Mouse (Mus musculus): ENCODE measurements at regions not wholly inside any gene's neighbourhood (a gene's known extent, or its start where the extent isn't known, plus 50 kb on each side); places are given as distances from the start of the nearest gene placed in this dataset.

- H3K27me3 ChIP-seq: no peaks in the 10 kb centered on the region
- no peaks in the 10 kb centered on the region for H3K9me3 ChIP-seq
- H3K4me1 ChIP-seq: no peaks in the 10 kb centered on the region
- no peak for ATAC-seq (ENCODE audit: borderline replicate concordance, extremely low read depth, low FRiP score, low TSS enrichment)
- WGBS: 38% methylated on average over 1 of the region's 1 CpGs
- no peak overlapping the region for H3K4me3 ChIP-seq
- H3K27ac ChIP-seq: no peak overlapping the region
- H3K36me3 ChIP-seq: no peaks in the 10 kb centered on the region
- no peak overlapping the region for H3K9ac ChIP-seq
- H3K4me2 ChIP-seq: no peak overlapping the region
Measured at GRCm38 (mm10) chr2:45421774-45422173, 304.6 kb upstream of the Zeb2 start.

- ATAC-seq (ENCODE audit: borderline replicate concordance, extremely low read depth, low FRiP score, low TSS enrichment): no peak
- no peak overlapping the region for H3K4me3 ChIP-seq
- no peak overlapping the region for H3K9ac ChIP-seq
- no peaks in the 10 kb centered on the region for H3K36me3 ChIP-seq
- H3K9me3 ChIP-seq: no peaks in the 10 kb centered on the region
- H3K27ac ChIP-seq: no peak overlapping the region
- 89% methylated on average over 8 of the region's 8 CpGs for WGBS
- peaks cover 9% of the 10 kb centered on the region for H3K4me1 ChIP-seq
- no peaks in the 10 kb centered on the region for H3K27me3 ChIP-seq
- H3K4me2 ChIP-seq: no peak overlapping the region
Measured at GRCm38 (mm10) chr2:45408136-45408535, 290.9 kb upstream of the Zeb2 start.

GRCm38 (mm10) chr2:45389902-45390492 lies 272.8 kb upstream of the Zeb2 start:
- no peaks in the 10 kb centered on the region for H3K27me3 ChIP-seq
- H3K36me3 ChIP-seq: no peaks in the 10 kb centered on the region
- no peak for ATAC-seq (ENCODE audit: borderline replicate concordance, extremely low read depth, low FRiP score, low TSS enrichment)
- H3K9ac ChIP-seq: no peak overlapping the region
- H3K27ac ChIP-seq: no peak overlapping the region
- no peak overlapping the region for H3K4me2 ChIP-seq
- no peaks in the 10 kb centered on the region for H3K4me1 ChIP-seq
- H3K9me3 ChIP-seq: no peaks in the 10 kb centered on the region
- H3K4me3 ChIP-seq: no peak overlapping the region

- 49% methylated on average over 4 of the region's 4 CpGs for WGBS
- peak; percentile 70; the same call in 1 of the 2 replicates for ATAC-seq (ENCODE audit: borderline replicate concordance, extremely low read depth, low FRiP score, low TSS enrichment)
- H3K36me3 ChIP-seq: no peaks in the 10 kb centered on the region
- H3K27ac ChIP-seq: no peak overlapping the region
- no peak overlapping the region for H3K4me3 ChIP-seq
- no peak overlapping the region for H3K9ac ChIP-seq
- no peak overlapping the region for H3K4me2 ChIP-seq
- no peaks in the 10 kb centered on the region for H3K4me1 ChIP-seq
- H3K9me3 ChIP-seq: no peaks in the 10 kb centered on the region
- H3K27me3 ChIP-seq: no peaks in the 10 kb centered on the region
Measured at GRCm38 (mm10) chr2:45371268-45371667, 254.1 kb upstream of the Zeb2 start.

- 31% methylated on average over 1 of the region's 1 CpGs for WGBS
- ATAC-seq (ENCODE audit: borderline replicate concordance, extremely low read depth, low FRiP score, low TSS enrichment): no peak
- H3K27ac ChIP-seq: no peak overlapping the region
Measured at GRCm38 (mm10) chr2:45370615-45370968, 253.4 kb upstream of the Zeb2 start.

GRCm38 (mm10) chr2:45369914-45370614 lies 252.9 kb upstream of the Zeb2 start:
- H3K4me1 ChIP-seq: no peaks in the 10 kb centered on the region
- no peak overlapping the region for H3K9ac ChIP-seq
- H3K4me3 ChIP-seq: no peak overlapping the region
- no peak overlapping the region for H3K27ac ChIP-seq
- 64% methylated on average over 5 of the region's 5 CpGs for WGBS
- ATAC-seq (ENCODE audit: borderline replicate concordance, extremely low read depth, low FRiP score, low TSS enrichment): no peak
- no peak overlapping the region for H3K4me2 ChIP-seq
- no peaks in the 10 kb centered on the region for H3K9me3 ChIP-seq
- no peaks in the 10 kb centered on the region for H3K36me3 ChIP-seq
- no peaks in the 10 kb centered on the region for H3K27me3 ChIP-seq

More at GRCm38 (mm10) chr2:45370615-45370968, 253.4 kb upstream of the Zeb2 start:
- Histone ChIP-seq H3K27me3 (no peaks in the 10 kb centered on the region), H3K4me1 (no peaks in the 10 kb centered on the region), H3K9me3 (no peaks in the 10 kb centered on the region), H3K4me2 (no peak overlapping the region), H3K9ac (no peak overlapping the region), H3K4me3 (no peak overlapping the region), H3K36me3 (no peaks in the 10 kb centered on the region)

GRCm38 (mm10) chr2:45369432-45369831 lies 252.2 kb upstream of the Zeb2 start:
- Histone ChIP-seq H3K36me3 (no peaks in the 10 kb centered on the region), H3K9me3 (no peaks in the 10 kb centered on the region), H3K27ac (no peak overlapping the region), H3K9ac (no peak overlapping the region), H3K4me1 (no peaks in the 10 kb centered on the region), H3K27me3 (no peaks in the 10 kb centered on the region), H3K4me2 (no peak overlapping the region), H3K4me3 (no peak overlapping the region)
- no peak for ATAC-seq (ENCODE audit: borderline replicate concordance, extremely low read depth, low FRiP score, low TSS enrichment)
- WGBS: 69% methylated on average over 4 of the region's 4 CpGs

GRCm38 (mm10) chr2:45367436-45368193 lies 250.4 kb upstream of the Zeb2 start:
- H3K4me3 ChIP-seq: no peak overlapping the region
- no peaks in the 10 kb centered on the region for H3K4me1 ChIP-seq
- ATAC-seq (ENCODE audit: borderline replicate concordance, extremely low read depth, low FRiP score, low TSS enrichment): no peak
- no peak overlapping the region for H3K9ac ChIP-seq
- H3K27ac ChIP-seq: 0 out of 2 replicates have a peak overlapping the region, but pooled peaks have one; percentile 16
- H3K9me3 ChIP-seq: no peaks in the 10 kb centered on the region
- WGBS: 47% methylated on average over 10 of the region's 10 CpGs
- H3K4me2 ChIP-seq: no peak overlapping the region
- H3K27me3 ChIP-seq: no peaks in the 10 kb centered on the region
- H3K36me3 ChIP-seq: no peaks in the 10 kb centered on the region

GRCm38 (mm10) chr2:45357266-45357665 lies 240.1 kb upstream of the Zeb2 start:
- Histone ChIP-seq H3K4me2 (no peak overlapping the region), H3K36me3 (no peaks in the 10 kb centered on the region), H3K9me3 (no peaks in the 10 kb centered on the region), H3K27me3 (no peaks in the 10 kb centered on the region), H3K4me3 (no peak overlapping the region), H3K27ac (no peak overlapping the region), H3K9ac (no peak overlapping the region), H3K4me1 (peaks cover 6% of the 10 kb centered on the region; the same call in 1 of the 2 replicates)
- ATAC-seq (ENCODE audit: borderline replicate concordance, extremely low read depth, low FRiP score, low TSS enrichment): no peak
- WGBS: 78% methylated on average over 7 of the region's 7 CpGs

GRCm38 (mm10) chr2:45356558-45357170 lies 239.5 kb upstream of the Zeb2 start:
- Histone ChIP-seq H3K27ac (no peak overlapping the region), H3K4me2 (no peak overlapping the region), H3K4me3 (no peak overlapping the region), H3K4me1 (peaks cover under 1% of the 10 kb centered on the region; the same call in 1 of the 2 replicates), H3K9me3 (no peaks in the 10 kb centered on the region), H3K9ac (no peak overlapping the region), H3K36me3 (no peaks in the 10 kb centered on the region), H3K27me3 (no peaks in the 10 kb centered on the region)
- WGBS: 85% methylated on average over 8 of the region's 8 CpGs
- no peak for ATAC-seq (ENCODE audit: borderline replicate concordance, extremely low read depth, low FRiP score, low TSS enrichment)

- 95% methylated on average over 12 of the region's 12 CpGs for WGBS
- no peaks in the 10 kb centered on the region for H3K9me3 ChIP-seq
- no peak overlapping the region for H3K9ac ChIP-seq
- no peaks in the 10 kb centered on the region for H3K36me3 ChIP-seq
- no peaks in the 10 kb centered on the region for H3K27me3 ChIP-seq
- H3K4me3 ChIP-seq: no peak overlapping the region
- H3K27ac ChIP-seq: no peak overlapping the region
- H3K4me1 ChIP-seq: no peaks in the 10 kb centered on the region
- ATAC-seq (ENCODE audit: borderline replicate concordance, extremely low read depth, low FRiP score, low TSS enrichment): no peak
- no peak overlapping the region for H3K4me2 ChIP-seq
Measured at GRCm38 (mm10) chr2:45356021-45356420, 238.8 kb upstream of the Zeb2 start.
